Mouse (Mus musculus) embryo, embryonic 11 days (tissue): ENCODE measurements around the gene Ncmap.
A peak's percentile ranks its signal among the peaks of the same experiment; 100 is the strongest.
"Not testable (repeated sequence)": the region's sequence is repeated elsewhere in the genome, so short reads cannot be mapped to it uniquely, and the experiment has no call there.

Experiments used
- DNase-seq: peaks from one replicate; pipeline ENCODE4 v3.0.0-alpha.2; 2015

Gene Ncmap

GRCm38 (mm10) chr4:135397551-135397950, 476 bp downstream of the Ncmap start:
- peak; percentile 23 for DNase-seq

DNA sequence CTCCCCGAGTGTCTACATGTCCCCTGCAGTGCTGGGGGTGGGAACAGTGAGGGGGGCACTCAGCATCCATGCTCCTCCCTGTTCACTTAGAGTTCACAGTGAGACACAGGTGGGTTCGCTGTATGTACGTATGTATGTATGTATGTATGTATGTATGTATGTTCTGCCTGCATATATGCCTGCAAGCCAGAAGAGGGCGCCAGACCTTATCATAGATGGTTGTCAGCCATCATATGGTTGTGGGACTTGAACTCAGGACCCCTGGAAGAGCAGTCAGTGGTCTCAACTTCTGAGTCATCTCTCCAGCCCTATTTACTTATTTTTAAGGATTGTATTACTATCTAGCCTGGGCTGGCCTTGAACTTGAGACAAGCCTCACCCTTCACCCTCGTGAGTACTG, 1.7 kb downstream of the Ncmap start:
- DNase-seq, result no peak

- DNase-seq, result no peak
Measured at GRCm38 (mm10) chr4:135395375-135395774, 2.7 kb downstream of the Ncmap start.

DNA sequence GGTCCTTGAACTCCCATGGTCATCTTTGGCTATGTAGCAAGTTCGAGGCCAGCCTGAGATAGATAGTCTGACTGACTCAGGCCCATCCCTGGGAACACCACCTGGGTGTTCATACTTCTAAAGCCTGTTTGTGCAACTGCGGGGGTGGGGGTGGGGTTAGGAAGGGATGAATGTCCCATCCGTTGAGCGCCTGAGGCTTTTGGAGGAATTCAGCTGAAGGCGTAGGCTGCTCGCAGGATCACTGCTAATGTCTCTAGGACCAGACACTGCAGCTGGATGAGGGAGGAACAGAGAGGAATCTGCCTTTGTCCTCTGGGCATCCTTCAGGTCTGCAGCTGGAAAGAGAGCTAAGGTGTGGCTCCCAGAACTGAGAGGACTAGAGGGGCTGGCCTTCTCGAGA, 3.4 kb downstream of the Ncmap start:
- DNase-seq, result no peak

GRCm38 (mm10) chr4:135393381-135393780, 4.6 kb downstream of the Ncmap start:
- DNase-seq, result no peak

GRCm38 (mm10) chr4:135392801-135393200, 5.2 kb downstream of the Ncmap start:
- DNase-seq, result no peak

- DNase-seq, result no peak
Measured at GRCm38 (mm10) chr4:135391014-135391413, 7.0 kb downstream of the Ncmap start.

DNA sequence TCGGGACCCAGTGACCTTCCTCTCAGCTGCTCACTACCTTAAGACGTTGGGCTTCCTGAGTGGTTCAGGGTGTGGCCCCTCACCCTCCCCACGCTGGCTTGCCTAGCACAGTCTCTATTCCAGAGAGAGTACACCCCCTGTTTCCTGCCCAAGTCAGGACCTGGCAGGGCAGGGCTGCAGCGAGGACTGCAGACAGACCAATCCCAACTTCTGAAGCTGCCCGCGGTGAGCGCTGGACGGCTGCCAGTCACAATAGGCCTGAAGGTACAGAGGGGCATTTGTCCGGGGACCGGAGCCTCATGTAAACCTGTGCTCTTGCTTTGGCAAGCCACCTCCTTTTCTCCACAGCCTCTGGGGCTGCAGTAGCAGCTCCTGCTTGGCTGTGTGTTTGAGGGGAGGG, 12.4 kb downstream of the Ncmap start:
- no peak for DNase-seq

DNA sequence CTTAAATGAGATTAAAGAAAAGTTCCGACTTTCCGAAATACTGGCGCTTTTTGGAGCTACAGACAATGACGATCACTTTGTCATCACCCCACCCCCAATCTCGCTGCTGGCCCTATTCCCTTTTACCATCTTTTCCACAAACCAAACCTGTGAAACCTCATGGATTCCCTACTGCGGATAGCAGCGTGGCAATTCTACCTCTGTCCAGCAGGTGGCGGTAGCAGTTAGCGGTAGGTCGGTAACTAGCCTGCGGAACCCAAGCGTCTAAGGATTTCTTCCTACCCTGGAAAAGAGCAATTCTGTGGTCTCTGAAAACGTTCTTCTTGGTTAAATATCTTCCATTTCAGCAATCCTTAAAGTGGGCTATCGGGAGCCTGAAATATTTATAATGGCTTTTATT, 15.7 kb downstream of the Ncmap start:
- peak; percentile 85 for DNase-seq

DNA sequence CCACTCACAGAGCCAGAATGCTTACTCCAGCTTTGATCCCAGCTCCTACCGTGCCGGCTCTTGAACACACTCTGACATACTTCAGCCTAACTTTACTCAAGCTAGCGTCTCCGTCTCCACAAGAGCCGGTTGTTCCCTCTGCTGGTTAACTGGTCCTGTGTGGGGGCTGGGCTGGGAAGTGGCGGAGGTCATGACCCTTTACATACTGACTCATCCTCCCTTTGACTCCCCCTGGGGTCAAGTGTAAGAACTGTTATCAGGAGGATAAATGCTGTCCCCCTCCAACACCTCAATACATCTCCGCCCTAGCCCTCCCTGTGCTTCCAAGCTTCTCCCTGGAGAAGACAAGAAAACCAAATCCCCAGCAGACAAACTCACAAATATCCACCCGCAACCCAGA, 16.7 kb downstream of the Ncmap start:
- peak; percentile 16 for DNase-seq

GRCm38 (mm10) chr4:135377241-135377640, 20.8 kb downstream of the Ncmap start:
- no peak for DNase-seq

DNA sequence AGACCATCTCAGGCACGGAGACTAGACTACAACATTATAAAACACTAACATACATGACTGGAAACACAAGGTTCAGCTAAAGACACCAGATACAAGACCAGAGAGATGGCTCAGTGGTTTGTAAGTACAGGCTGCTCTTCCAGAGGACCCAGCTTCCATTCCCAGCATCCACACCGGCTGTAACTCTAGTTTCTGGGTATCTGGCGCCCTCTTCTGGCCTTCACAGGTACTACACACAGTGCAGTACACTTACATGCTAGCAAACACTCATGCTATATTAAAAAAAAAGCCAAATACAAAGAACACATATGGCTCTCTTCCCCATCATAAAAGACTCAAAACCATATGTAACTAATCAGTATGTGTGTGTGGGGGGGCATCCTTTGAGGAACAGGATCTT, 22.6 kb downstream of the Ncmap start:
- no peak for DNase-seq

DNA sequence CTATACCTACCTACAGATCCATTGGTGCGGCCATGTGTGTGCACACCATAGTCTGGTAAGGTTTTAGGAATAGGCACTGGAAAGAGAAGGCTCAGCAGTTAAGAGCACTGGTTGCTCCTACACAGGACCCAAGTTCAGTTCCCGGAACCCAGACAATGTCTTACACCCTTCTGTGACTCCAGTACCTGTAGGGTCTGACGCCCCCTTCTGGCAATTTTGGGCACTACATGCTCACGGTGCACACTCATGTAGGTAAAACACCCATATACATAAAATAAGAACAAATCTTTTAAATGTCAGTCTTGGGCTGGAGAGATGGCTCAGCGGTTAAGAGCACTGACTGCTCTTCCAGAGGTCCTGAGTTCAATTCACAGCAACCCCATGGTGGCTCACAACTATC, 24.7 kb downstream of the Ncmap start:
- no peak for DNase-seq

GRCm38 (mm10) chr4:135370372-135370771, 27.7 kb downstream of the Ncmap start:
- DNase-seq, result no peak

DNA sequence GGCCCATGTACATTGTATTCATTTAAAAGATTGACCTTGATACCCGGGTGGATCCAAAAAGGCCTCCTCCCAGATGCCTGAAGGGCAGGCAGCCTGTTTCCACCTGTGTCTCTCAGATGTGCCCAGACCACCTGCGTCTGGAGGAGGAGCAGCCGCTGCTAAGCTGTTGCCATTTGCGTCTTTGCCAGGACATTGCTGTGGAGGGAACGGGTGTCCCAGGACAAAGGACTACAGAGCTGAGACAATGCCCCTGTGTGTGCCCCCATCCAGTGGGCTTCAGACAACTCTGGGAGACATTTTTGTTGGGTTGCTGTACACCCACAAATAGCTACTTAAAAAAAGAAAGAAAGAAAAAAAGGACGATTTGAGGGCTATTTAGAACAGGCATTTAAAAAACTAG, 35.2 kb downstream of the Ncmap start:
- no peak for DNase-seq

DNA sequence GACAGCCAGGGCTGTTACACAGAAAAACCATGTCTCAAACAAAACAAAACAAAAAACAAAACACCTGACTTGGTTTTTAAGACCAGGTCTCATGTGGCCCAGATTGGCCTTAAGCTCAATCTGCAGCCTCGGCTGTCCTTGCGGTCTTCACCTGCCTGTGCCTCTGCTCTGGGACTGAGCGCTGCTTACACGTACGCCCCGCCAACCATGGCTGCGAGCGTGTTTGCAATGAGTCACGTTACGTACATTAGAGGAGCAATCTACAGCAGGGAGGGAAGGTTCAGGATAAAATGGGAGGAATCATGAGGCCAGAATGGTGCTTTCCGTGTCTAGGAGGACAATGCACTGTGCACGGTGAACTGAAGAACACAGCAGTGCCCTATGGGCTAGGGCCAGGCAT, 36.3 kb downstream of the Ncmap start:
- DNase-seq, result no peak

GRCm38 (mm10) chr4:135358736-135359135, 39.3 kb downstream of the Ncmap start:
- DNase-seq, result peak; percentile 86

- no peak for DNase-seq
Measured at GRCm38 (mm10) chr4:135357221-135357920, 40.7 kb downstream of the Ncmap start.

DNA sequence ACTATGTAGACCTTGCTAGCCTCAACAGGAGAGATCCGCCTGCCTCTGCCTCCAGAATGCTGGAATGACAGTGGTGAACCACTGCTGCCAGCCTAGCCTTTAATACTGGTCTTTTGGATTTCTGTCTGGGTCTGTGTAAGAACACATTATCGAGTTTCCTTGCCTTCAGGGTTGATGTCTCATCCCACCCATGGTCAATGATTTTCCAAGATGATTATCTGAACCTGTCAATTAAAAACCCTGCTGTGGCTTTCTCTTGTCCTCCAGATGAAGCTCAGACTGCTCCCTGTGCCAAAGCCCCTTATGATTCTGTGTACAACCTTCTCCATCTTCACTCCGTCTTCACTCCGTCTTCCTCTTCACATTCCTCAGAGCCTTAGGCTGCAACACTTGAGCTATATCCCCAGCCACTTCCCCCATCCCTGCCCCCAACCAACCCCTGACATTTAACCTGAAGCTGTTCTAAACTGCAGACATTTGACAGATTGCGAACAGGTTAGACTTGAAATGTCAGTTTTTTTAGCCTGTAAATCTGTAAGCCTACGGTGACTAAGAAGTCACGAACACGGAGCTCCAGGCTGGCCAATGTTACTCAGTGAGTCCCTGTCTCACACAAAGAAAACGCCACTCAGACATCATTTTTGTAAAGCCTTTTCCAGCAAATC, 42.0 kb downstream of the Ncmap start:
- no peak for DNase-seq

GRCm38 (mm10) chr4:135354751-135355150, 43.3 kb downstream of the Ncmap start:
- not testable (repeated sequence) for DNase-seq

- DNase-seq, result no peak
Measured at GRCm38 (mm10) chr4:135353794-135354450, 44.1 kb downstream of the Ncmap start.

GRCm38 (mm10) chr4:135353066-135353793, 44.8 kb downstream of the Ncmap start, which contains the start of gene Srrm1:
Gene Srrm1, minus strand, starts transcription at chr4:135353321.
- peak; percentile 99 for DNase-seq

GRCm38 (mm10) chr4:135352326-135353065, 45.5 kb downstream of the Ncmap start:
- DNase-seq, result peak; percentile 65
